ENCODE assay signal across 26 mouse cellular contexts in the genomic region with DNA sequence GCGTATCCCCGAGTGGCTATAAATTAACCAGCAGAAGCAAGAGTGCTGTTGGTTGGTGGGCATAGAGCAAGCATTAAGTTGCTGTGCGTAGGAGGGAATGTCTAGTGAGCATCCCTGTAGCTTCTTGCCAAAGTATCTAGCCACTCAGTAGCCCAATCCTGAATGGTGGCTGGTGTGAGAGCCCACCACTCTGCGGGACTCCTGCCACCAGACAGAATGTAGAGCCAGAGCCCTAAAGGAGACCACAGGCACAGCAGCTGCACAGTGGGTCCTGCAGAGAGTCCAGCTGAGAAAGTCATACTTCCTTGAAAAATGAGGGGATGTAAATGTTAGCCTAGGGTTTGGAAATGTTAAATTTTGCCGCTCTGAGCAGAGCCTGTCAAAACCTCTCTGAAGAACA.
"Had no signal": no experiment of that assay in that cellular context is flagged by ENCODE, and none has a peak within 500 bp of the region (broad histone marks: within the 10 kb centered on the region; RNA-seq: fewer than 3 reads in every experiment).

No protein-coding gene starts in this region.

- H3K9me3 ChIP-seq: heart, embryonic 13.5 days; heart, embryonic 15.5 days; hindbrain, embryonic 13.5 days; hindbrain, embryonic 15.5 days; kidney, embryonic 15.5 days; limb, embryonic 10.5 days; limb, embryonic 12.5 days had no signal

- H3K4me3 ChIP-seq: heart, adult 2 months; heart, embryonic 13.5 days; heart, embryonic 15.5 days; hindbrain, embryonic 13.5 days; hindbrain, embryonic 15.5 days; kidney, embryonic 15.5 days; layer of hippocampus, adult 2 months; left cerebral cortex, adult 2 months; limb, embryonic 10.5 days; limb, embryonic 12.5 days had no signal

- H3K9ac ChIP-seq: forebrain, postnatal 0 days; heart, embryonic 13.5 days; heart, embryonic 15.5 days; hindbrain, embryonic 13.5 days; hindbrain, embryonic 15.5 days; kidney, embryonic 15.5 days; limb, embryonic 12.5 days had no signal

- DNase-seq: forebrain, postnatal 0 days; gastrocnemius, postnatal 14 days; gastrocnemius, postnatal 36 days; heart, adult 11 months; heart, adult 2 months; heart, postnatal 14 days; heart, postnatal 36 days; kidney, adult 11 months; kidney, adult 2 months; kidney, adult 9 months; kidney, postnatal 25 days; kidney, postnatal 4 days; liver had no signal

- H3K27me3 ChIP-seq: heart, embryonic 15.5 days; hindbrain, embryonic 13.5 days; hindbrain, embryonic 15.5 days; kidney, embryonic 15.5 days; limb, embryonic 12.5 days had no signal

- ATAC-seq: forebrain, postnatal 0 days; hindbrain, postnatal 0 days; intestine, embryonic 16.5 days had no signal

- H3K4me2 ChIP-seq: heart, embryonic 11.5 days; heart, embryonic 13.5 days; heart, embryonic 15.5 days; hindbrain, embryonic 13.5 days; hindbrain, embryonic 15.5 days; kidney, embryonic 15.5 days; limb, embryonic 12.5 days had no signal

- H3K27ac ChIP-seq: heart, adult 2 months; heart, embryonic 13.5 days; heart, embryonic 15.5 days; hindbrain, embryonic 13.5 days; hindbrain, embryonic 15.5 days; hindbrain, postnatal 0 days; kidney, embryonic 15.5 days; kidney, postnatal 0 days; layer of hippocampus, adult 2 months; limb, embryonic 10.5 days; limb, embryonic 12.5 days had no signal

- H3K36me3 ChIP-seq: heart, embryonic 13.5 days; heart, embryonic 15.5 days; hindbrain, embryonic 13.5 days; hindbrain, embryonic 15.5 days; kidney, embryonic 15.5 days; limb, embryonic 10.5 days; limb, embryonic 12.5 days had no signal
